Mouse (Mus musculus): ENCODE data around the gene Pcbd1.
"Not testable (repeated sequence)": the region's sequence is repeated elsewhere in the genome, so short reads cannot be mapped to it uniquely, and the experiment has no call there.

Gene Pcbd1

DNA sequence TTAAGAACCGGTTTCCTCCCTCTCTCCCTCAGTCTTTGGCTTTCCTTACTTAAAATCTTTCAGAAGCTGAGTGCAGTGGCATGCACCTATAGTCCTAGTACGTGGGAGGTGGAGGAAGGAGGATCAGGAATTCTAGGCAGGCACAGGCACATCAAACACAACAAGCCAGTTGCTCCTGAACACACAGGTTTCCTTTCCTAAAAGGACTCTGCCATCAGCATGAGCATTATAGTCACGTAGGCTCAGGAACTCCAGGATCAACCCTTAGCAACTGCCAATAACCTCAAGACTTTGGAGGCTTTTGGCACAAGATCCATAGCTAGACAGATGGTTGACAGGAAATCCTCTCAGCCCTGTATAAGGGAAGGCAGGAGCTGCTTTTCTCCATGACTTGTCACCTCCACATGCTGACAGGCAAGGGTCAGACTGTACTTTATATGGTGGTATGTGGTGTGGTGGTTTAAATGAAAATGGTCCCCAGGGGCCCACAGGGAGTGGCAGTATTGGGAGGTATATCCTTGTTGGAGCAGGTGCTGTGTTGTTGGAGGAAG is 14.5 kb downstream of the Pcbd1 start:
- DNase-seq = peak; percentile 29 to 50

DNA sequence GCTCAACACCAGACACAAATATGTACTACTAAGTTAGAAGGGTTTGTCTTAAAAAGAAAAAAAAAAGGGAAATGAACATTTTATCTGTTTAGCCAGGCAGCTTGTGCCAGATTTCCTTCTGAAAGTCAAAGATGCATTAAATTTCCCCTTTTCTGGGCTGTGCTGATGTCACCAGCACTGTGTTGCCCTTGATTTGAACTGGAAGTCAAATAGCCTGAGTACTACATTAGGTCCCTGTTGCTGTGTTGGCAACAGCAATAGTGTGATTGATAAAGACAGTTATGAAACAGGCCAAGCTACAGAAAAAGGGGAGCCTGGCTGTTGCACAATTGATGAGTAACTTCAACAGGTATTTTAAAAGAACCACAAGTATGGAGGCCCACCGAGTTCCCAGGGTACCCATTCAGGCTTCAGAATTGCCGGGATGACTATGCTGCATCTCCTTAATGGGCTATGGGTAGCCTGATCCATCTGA is 25.2 kb downstream of the Pcbd1 start:
- no peak for DNase-seq

DNA sequence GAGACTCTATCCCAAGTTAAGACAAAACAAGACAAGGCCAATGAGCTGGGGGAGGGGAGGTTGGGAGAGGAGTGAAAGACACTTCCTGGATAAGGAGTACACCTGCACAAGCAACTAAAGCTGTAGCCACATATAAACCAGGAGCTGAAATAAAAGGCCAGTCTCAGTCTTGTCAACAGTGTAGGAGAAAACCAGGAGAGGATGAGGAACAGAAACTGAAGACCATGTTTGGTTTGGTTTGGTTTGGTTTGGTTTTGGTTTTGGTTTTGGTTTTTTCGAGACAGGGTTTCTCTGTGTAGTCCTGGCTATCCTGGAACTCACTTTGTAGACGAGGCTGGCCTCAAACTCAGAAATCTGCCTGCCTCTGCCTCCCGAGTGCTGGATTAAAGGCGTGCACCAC is 32.6 kb downstream of the Pcbd1 start:
- not testable (repeated sequence) for DNase-seq

DNA sequence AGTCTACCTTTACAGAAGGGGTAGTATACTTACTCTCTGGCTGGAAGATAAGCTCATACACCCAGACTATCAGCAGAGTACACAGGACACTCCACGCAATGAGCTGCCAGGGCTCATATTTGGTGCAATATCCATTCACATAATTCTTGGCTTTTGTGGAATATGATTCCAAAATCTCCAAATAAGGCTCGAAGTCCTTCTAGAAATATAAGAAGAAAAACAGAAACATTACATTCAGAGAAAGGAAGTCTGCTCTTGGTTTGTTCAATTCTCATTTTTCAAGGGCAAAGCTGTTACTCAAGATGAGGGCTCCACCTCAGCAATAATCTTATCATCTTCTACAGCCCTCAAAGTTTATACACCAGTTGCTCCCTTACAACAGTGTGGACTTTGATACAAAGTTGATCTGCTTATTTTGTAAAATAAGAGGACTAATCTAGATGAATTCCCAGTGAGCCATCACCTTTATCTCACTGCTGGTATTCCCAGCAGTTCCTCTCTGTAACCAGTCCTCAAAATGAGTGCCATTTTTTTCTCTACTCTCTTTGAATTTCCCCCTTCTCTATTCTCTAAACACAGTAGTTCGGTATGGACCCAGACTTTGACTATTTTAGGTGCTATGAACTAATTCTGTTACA is 34.3 kb downstream of the Pcbd1 start:
- no peak for DNase-seq

DNA sequence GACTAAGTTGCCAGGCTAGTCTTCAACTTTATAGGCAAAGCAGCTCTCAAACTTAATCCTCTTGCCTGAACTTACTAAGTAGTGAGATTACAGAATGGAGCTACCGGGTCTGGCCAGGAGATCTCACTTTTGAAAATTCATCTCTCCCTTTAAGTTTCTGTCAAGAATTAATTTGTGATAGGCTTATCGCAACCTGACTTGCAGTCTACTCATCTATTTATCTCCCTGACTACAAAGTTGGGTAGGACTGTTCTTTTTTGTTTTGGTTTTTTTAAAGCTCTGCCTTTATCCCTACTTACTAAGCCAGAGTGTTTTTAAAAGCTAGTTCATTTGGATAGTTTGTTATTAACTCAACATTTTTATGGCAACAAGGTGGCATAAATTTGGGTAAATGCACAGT is 35.3 kb downstream of the Pcbd1 start:
- no peak for DNase-seq

DNA sequence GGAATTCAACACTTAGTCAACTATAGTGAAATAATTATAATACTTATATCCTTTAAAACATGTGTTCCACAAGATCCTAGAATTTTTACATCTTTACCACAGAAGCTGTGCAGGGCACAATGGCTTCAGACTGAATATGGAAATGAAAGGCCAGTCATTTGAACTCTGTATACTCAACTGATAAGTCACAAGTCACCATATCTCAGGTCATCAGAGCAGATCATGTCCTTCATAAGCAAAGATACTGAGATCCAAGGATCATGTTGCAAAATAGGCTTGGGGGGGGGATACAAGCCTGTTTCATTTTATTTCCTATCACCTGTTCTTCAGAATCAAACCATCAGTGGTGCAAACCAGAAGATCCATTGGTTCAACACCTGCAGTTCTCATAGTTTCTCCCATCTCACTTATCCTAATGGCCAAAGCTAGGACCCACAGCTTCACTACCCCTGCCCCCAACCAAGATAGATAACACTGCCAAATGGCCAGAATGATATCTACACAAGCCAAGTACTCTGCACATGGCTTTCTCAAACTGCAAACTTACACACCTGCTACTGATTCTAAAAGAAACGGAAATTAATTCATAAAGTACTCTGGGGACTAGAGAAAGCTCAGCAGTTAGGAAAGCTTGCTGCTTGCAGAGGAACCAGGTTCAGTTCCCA is 39.7 kb downstream of the Pcbd1 start:
- DNase-seq = no peak

DNA sequence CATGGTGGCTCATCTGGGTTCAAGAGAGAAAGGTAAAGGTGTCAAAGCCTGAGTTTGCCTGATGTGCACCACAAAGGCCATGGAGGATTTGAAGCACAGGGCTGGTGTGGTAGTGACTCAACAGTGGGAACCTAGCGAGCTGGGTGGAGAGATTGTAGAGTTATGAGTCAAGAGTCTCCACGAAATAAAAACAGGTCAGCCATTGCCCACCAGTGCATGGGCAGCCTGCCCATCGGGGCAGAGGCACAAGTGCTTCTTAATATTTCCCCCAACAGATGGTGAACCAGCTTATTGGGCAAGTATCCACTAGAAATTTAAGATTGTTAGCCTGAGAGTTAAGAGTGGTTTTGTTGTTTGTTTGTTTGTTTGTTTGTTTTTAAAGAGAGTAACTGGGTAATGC is 41.8 kb downstream of the Pcbd1 start:
- DNase-seq = peak; percentile 26 to 40

DNA sequence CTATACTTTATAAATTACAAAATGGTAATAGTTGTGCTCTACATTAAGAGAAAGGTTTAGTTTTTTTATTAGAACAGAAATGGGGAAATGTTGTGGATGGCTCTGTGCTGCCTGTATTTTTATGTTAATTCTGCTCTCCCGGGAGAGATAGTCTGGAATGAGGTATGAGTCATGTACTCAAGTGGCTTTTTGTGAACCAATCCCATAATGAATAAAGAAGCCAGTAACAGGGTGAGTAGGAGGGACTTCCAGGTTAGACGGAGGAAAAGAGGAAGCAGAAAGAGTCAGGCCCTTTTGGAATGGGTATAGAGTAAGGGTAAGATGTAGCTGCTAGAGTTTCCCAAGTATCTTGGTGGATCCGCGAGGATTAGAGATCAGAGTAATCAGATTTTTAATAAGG is 44.9 kb downstream of the Pcbd1 start:
- DNase-seq = no peak

DNA sequence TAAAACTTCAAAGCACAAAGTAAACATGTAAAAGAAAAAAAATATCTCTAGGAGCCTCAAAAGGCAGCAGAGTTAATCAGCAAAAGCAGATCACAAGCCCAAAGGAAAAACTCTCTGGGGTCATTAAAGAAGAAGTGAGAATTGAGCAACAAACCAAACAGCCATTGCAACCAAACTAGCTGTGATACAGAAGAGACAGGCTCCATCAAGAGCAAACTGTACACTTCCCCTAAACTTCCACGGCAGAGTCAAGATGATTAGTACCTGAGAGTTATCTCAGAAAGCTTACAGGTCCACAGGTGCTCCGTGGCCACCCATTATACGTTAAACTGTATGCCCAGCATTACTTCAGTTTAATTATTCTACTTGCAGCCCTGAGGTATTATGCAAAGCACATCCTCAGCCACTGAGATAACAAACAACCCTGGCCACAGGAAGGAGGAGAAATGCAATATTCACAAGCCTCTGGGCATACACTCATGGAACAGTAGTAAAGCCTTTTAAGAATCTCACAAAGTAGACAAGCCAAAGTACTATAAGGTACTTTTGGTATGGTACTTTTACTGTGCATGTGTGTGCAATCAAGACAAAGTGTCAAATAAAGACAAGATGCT is 46.2 kb downstream of the Pcbd1 start:
- no peak for DNase-seq

DNA sequence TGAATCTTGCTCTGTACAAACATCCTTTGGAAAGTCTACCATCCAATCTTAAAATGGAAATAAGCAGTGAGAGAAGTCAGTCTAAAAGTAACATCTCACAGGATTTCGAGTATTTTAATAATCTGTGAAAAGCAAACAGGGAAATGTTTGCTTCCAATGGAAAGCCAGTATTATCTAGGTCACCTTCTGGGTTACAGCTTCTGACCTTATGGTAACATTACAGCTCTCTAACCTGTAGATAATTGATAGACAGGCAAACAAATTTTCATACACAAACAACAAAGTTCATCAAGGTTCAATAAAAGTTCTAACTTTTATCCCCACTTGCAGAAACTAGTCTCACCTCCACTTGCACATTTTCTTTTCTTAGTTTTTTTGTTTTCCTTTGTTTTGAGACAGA is 48.4 kb downstream of the Pcbd1 start:
- no peak for DNase-seq

DNA sequence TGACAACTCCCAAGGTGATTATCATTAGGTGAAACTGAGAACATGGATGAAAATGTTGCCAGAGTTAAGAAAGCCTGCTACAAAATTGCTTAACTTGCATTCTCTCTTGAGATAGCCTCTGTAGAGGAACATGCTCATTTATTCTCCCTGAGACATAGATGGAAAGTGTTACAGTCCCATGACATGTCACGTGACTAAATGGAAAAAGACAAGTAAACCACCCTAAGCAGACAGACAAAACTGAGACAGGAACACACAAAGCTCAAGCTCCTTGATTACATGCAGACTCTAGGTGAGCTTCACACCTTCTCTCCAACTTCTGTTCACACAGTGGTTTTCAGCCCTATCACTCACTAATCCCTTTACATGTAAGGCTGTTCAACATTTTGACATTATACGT is 54.2 kb downstream of the Pcbd1 start:
- no peak for DNase-seq

Data from cerebellum, postnatal 36 days (tissue).